Mouse (Mus musculus): ENCODE results near the gene Itpkb. TPM values are rescaled to one million over a fixed set of nuclear protein-coding genes. Genes with fewer than 3 reads are reported as not detected.
A peak's percentile ranks its signal among the peaks of the same experiment; 100 is the strongest.

Gene Itpkb
- polyA plus RNA-seq, 1 experiment: 25.7 TPM

GRCm38 (mm10) chr1:180417118-180417517 lies 86.8 kb downstream of the Itpkb start:
- no peak for DNase-seq (ENCODE audit: low spot score)

- no peak for DNase-seq (ENCODE audit: low spot score)
Measured at GRCm38 (mm10) chr1:180419059-180419458, 88.8 kb downstream of the Itpkb start.

GRCm38 (mm10) chr1:180420496-180421164 lies 90.3 kb downstream of the Itpkb start:
- no peak for DNase-seq (ENCODE audit: low spot score)

GRCm38 (mm10) chr1:180421165-180421909 lies 91.1 kb downstream of the Itpkb start:
- no peak for DNase-seq (ENCODE audit: low spot score)

- peak; percentile 51 for DNase-seq (ENCODE audit: low spot score)
Measured at GRCm38 (mm10) chr1:180422076-180422828, 92.0 kb downstream of the Itpkb start.

GRCm38 (mm10) chr1:180423008-180423639 lies 92.8 kb downstream of the Itpkb start:
- DNase-seq (ENCODE audit: low spot score): no peak

GRCm38 (mm10) chr1:180423931-180424330 lies 93.6 kb downstream of the Itpkb start:
- DNase-seq (ENCODE audit: low spot score): no peak

- DNase-seq (ENCODE audit: low spot score): no peak
Measured at GRCm38 (mm10) chr1:180426405-180426804, 96.1 kb downstream of the Itpkb start.

GRCm38 (mm10) chr1:180427685-180428084 lies 97.4 kb downstream of the Itpkb start:
- DNase-seq (ENCODE audit: low spot score): no peak

- DNase-seq (ENCODE audit: low spot score): no peak
Measured at GRCm38 (mm10) chr1:180428101-180428712, 97.9 kb downstream of the Itpkb start.

- no peak for DNase-seq (ENCODE audit: low spot score)
Measured at GRCm38 (mm10) chr1:180428871-180429270, 98.6 kb downstream of the Itpkb start.

- no peak for DNase-seq (ENCODE audit: low spot score)
Measured at GRCm38 (mm10) chr1:180429819-180430218, 99.5 kb downstream of the Itpkb start.

- no peak for DNase-seq (ENCODE audit: low spot score)
Measured at GRCm38 (mm10) chr1:180431833-180432232, 101.5 kb downstream of the Itpkb start.

GRCm38 (mm10) chr1:180433098-180433538 lies 102.8 kb downstream of the Itpkb start:
- no peak for DNase-seq (ENCODE audit: low spot score)

- no peak for DNase-seq (ENCODE audit: low spot score)
Measured at GRCm38 (mm10) chr1:180433796-180434566, 103.7 kb downstream of the Itpkb start.

GRCm38 (mm10) chr1:180434925-180435324 lies 104.6 kb downstream of the Itpkb start:
- DNase-seq (ENCODE audit: low spot score): no peak

GRCm38 (mm10) chr1:180439496-180439895 lies 109.2 kb downstream of the Itpkb start:
- no peak for DNase-seq (ENCODE audit: low spot score)

GRCm38 (mm10) chr1:180444411-180444810 lies 114.1 kb downstream of the Itpkb start:
- DNase-seq (ENCODE audit: low spot score): no peak

- DNase-seq (ENCODE audit: low spot score): no peak
Measured at GRCm38 (mm10) chr1:180449641-180450040, 119.4 kb downstream of the Itpkb start.

- DNase-seq (ENCODE audit: low spot score): no peak
Measured at GRCm38 (mm10) chr1:180458274-180458673, 128.0 kb downstream of the Itpkb start.

GRCm38 (mm10) chr1:180458680-180459079 lies 128.4 kb downstream of the Itpkb start:
- DNase-seq (ENCODE audit: low spot score): no peak
